In the genomic region with DNA sequence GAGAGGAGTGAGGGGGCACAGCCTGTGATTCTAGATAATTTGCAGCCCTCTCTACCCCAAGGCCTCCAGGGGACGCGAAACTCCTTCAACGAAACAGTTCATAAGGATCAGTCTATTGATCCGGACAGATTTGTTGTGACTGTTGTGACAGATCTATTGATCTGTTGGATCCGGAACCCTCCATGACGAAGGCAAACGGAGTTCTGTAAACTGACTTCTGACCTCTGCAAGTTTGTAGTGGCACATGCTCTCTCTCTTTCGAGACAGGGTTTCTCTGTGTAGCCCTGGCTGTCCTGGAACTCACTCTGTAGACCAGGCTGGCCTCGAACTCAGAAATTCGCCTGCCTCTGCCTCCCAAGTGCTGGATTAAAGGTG, we compare ENCODE assay signal across 1 mouse cellular context.
TF ChIP-seq lines count a peak whose summit lies in the region.

No protein-coding gene starts in this region.

TF ChIP-seq in MEL, 35 proteins besides CTCF, POLR2A, EP300 and RAD21:
- 0 out of 2 replicates have a peak, but pooled peaks have one; percentile 32 for TF ChIP-seq TAL1 (IDR thresholded peaks at IDR 0.05; ENCODE audit: low read length)
